Mouse (Mus musculus): Measurements from ENCODE around the gene Efhd1. TPM values are rescaled to one million over a fixed set of nuclear protein-coding genes. Genes with fewer than 3 reads are reported as not detected.
A peak's percentile ranks its signal among the peaks of the same experiment; 100 is the strongest.

Efhd1 gene
- polyA plus RNA-seq, 1 experiment from 2014 or later = 26.0 TPM

DNA sequence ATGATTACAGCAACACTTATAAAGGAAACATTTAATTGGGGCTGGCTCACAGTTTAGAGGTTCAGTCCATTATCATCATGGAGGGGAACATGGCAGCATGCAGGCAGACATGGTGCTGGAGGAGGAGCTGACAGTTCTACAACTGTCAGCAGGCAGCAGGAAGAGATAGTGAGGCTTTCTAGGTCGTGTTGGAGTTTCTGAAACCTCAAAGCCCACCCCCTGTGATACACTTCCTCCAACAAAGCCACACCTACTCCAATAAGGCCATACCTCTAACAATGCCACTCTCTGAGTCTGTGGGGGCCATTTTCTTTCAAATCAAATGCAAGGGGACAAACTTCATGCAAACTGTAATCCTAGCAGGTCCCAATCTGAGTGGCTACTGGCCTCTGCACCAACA lies 56.9 kb downstream of the Efhd1 start:
- DNase-seq (ENCODE audit: low read depth, low spot score) (no peak), ATAC-seq (no peak)
- POLR2A ChIA-PET = no interaction called here
- TF ChIP-seq CTCF (IDR thresholded peaks at IDR 0.05) = no peak
- in situ Hi-C loops (cut with MboI; ENCODE audit: low pct_unique_long_range_greater_than_20kb) = no loop called here
- no peaks in the 10 kb centered on the region for H3K27me3 ChIP-seq
- CTCF ChIA-PET = interaction anchor here (1.1 kb wide), 1 partner anchor 19 kb away, joined by 3 read pairs; no protein-coding TSS in a partner anchor

DNA sequence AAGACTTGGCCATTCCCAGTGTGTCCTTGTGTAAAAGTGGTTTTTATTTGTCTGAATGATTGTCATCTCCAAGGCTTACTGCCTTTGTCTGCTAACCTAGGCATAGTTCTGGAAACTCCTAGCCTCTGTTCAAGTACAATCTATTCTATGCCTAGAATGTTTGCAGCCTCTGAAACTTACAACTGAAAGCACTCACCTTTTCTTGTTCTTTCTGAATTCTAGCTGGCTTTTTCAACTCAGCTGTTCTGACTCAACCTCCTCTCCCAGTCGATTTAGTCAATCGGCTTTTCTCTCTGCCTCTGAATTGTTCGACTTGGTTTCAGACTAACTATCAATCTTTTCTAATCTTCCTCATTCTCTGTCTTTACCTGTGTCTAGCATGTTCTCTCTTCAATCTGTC lies 58.6 kb downstream of the Efhd1 start:
- ChIA-PET POLR2A (no interaction called here), CTCF (no interaction called here)
- no peak for ATAC-seq
- no peak for TF ChIP-seq CTCF (IDR thresholded peaks at IDR 0.05)
- in situ Hi-C loops (cut with MboI; ENCODE audit: low pct_unique_long_range_greater_than_20kb) = no loop called here
- H3K27me3 ChIP-seq = no peaks in the 10 kb centered on the region
- DNase-seq (ENCODE audit: low read depth, low spot score) = no peak

- ATAC-seq (no peak), DNase-seq (ENCODE audit: low read depth, low spot score) (no peak)
- POLR2A ChIA-PET = no interaction called here
- no peak for TF ChIP-seq CTCF (IDR thresholded peaks at IDR 0.05)
- in situ Hi-C loops (cut with MboI; ENCODE audit: low pct_unique_long_range_greater_than_20kb) = no loop called here
- CTCF ChIA-PET = interaction anchor here (2.0 kb wide), 1 partner anchor 8 kb away, joined by 7 read pairs; no protein-coding TSS in a partner anchor
- no peaks in the 10 kb centered on the region for H3K27me3 ChIP-seq
Measured at GRCm38 (mm10) chr1:87324649-87325048, 60.5 kb downstream of the Efhd1 start.

- ChIA-PET POLR2A (interaction anchor here (0.5 to 1.6 kb wide), 4 partner anchors 12 to 328 kb away, joined by 3 to 7 read pairs (median 4); no protein-coding TSS in a partner anchor), CTCF (no interaction called here)
- DNase-seq (ENCODE audit: low read depth, low spot score) = peak; percentile 79
- peak; percentile 68 for ATAC-seq
- in situ Hi-C loops (cut with MboI; ENCODE audit: low pct_unique_long_range_greater_than_20kb) = no loop called here
- no peak for TF ChIP-seq CTCF (IDR thresholded peaks at IDR 0.05)
- H3K27me3 ChIP-seq = no peaks in the 10 kb centered on the region
Measured at GRCm38 (mm10) chr1:87326742-87327163, 62.6 kb downstream of the Efhd1 start, which contains the start of gene Gigyf2. Gene Gigyf2 (plus strand): TSS chr1:87326998.

DNA sequence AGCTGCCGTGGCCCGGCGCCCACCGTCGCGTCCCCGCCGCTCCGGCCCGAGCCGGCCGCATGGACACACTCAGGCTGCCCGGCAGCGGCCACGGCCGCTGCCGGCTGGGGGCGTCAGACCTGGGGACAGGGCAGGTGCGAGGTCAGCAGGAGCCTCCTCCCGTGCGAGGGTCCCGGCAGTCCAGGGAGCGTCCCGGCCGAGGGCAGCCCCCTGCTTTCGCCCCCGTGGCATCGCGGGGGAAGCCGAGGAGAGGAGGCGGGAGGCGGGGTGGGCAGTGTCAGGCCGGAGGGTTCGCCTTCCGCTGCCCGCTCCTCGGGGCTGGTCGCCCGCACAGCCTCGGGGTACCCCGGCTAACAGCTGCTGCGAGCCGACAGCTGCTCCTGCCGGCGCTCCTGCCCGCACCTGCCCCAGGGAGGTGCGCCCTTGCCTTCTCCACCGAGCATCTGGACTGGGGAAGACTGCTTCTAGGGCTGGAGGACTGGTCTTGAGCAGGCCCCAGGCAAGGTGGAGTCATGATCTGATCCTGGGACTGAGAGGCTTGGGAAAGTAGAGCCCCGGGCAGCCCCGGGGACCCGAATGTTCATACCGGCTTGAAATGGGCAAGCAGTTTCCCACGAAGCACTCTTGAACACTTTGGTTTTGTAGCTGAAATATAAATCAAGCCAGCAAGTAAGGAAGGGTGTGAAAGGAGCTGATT lies 63.1 kb downstream of the Efhd1 start:
- no peak for DNase-seq (ENCODE audit: low read depth, low spot score)
- H3K27me3 ChIP-seq = no peaks in the 10 kb centered on the region
- peak; percentile 77 for TF ChIP-seq CTCF (IDR thresholded peaks at IDR 0.05)
- ATAC-seq = peak; percentile 77
- in situ Hi-C loops (cut with MboI; ENCODE audit: low pct_unique_long_range_greater_than_20kb) = no loop called here
- POLR2A ChIA-PET = interaction anchor here (0.6 to 1.6 kb wide), 3 partner anchors 12 to 329 kb away, joined by 3 to 7 read pairs (median 4); no protein-coding TSS in a partner anchor
- CTCF ChIA-PET = no interaction called here

DNA sequence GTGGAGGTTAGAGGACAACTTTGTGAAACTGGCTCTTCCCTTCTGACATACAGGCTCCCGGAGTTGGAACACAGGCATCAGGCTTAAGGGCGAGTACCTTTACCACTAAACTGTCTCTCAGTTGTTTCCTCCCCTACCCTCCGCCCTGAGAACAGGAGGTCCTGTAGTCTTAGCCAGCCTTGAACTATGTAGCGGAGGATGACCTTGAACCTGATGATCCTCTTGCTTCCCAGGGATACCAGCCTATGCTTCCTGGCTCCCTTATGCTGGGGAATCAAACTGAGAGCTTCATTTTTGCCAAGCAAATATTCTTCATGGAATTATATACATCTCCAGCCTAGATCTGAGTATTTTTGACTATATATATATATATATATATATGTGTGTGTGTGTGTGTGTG lies 67.6 kb downstream of the Efhd1 start:
- ATAC-seq (no peak), DNase-seq (ENCODE audit: low read depth, low spot score) (no peak)
- no peaks in the 10 kb centered on the region for H3K27me3 ChIP-seq
- in situ Hi-C loops (cut with MboI; ENCODE audit: low pct_unique_long_range_greater_than_20kb) = no loop called here
- CTCF ChIA-PET = no interaction called here
- POLR2A ChIA-PET = no interaction called here
- TF ChIP-seq CTCF (IDR thresholded peaks at IDR 0.05) = no peak

- no peak for DNase-seq (ENCODE audit: low read depth, low spot score)
- TF ChIP-seq CTCF (IDR thresholded peaks at IDR 0.05) = no peak
- in situ Hi-C loops (cut with MboI; ENCODE audit: low pct_unique_long_range_greater_than_20kb) = no loop called here
- ATAC-seq = no peak
- CTCF ChIA-PET = no interaction called here
- POLR2A ChIA-PET = no interaction called here
- H3K27me3 ChIP-seq = no peaks in the 10 kb centered on the region
Measured at GRCm38 (mm10) chr1:87350576-87350975, 86.4 kb downstream of the Efhd1 start.

DNA sequence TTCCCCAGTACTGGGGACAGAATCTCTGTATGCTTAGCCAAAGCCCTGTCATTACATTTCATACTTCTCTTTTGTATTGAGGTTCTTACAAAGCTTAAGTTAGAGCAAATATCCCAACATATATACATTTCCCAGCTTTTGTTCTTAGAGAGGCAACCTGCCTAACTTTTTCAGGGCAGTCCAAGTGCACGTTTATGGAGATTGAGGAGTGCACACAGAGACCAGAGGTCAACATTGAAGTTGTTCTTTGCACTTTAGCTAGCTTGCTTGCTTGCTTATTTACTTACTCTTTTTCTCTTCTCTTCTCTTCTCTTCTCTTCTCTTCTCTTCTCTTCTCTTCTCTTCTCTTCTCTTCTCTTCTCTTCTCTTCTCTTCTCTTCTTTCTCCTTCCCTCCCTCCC lies 96.1 kb downstream of the Efhd1 start:
- TF ChIP-seq CTCF (IDR thresholded peaks at IDR 0.05) = no peak
- POLR2A ChIA-PET = no interaction called here
- ATAC-seq (no peak), DNase-seq (ENCODE audit: low read depth, low spot score) (no peak)
- H3K27me3 ChIP-seq = no peaks in the 10 kb centered on the region
- CTCF ChIA-PET = interaction anchor here (0.8 to 1.4 kb wide), 4 partner anchors 15 to 143 kb away, joined by 3 to 4 read pairs (median 3); no protein-coding TSS in a partner anchor
- in situ Hi-C loops (cut with MboI; ENCODE audit: low pct_unique_long_range_greater_than_20kb) = no loop called here

Other genes starting within 250 kb of the Efhd1 start
- not detected for gene Alppl2, start 174.4 kb upstream of the Efhd1 start, polyA plus RNA-seq (2021)
- gene Alpi, start 162.8 kb upstream of the Efhd1 start, polyA plus RNA-seq (2021) = 0.04 TPM
- gene Akp3, start 139.4 kb upstream of the Efhd1 start, polyA plus RNA-seq (2021) = 0.06 TPM
- gene Ecel1, start 107.8 kb upstream of the Efhd1 start, polyA plus RNA-seq (2021) = 0.45 TPM
- 0.06 TPM for gene Prss56, start 81.0 kb upstream of the Efhd1 start, polyA plus RNA-seq (2021)
- not detected for gene Chrnd, start 73.8 kb upstream of the Efhd1 start, polyA plus RNA-seq (2021)
- not detected for gene Chrng, start 59.7 kb upstream of the Efhd1 start, polyA plus RNA-seq (2021)
- gene Eif4e2, start 50.4 kb upstream of the Efhd1 start, polyA plus RNA-seq (2021) = 136 TPM
- 107 TPM for gene Gigyf2, start 62.6 kb downstream of the Efhd1 start, polyA plus RNA-seq (2021)
- 0.41 TPM for gene Kcnj13, start 130.4 kb downstream of the Efhd1 start, polyA plus RNA-seq (2021)
- gene Snorc, start 205.9 kb downstream of the Efhd1 start, polyA plus RNA-seq (2021) = not detected
- 1.1 TPM for gene Neu2, start 245.5 kb downstream of the Efhd1 start, polyA plus RNA-seq (2021)

All from Patski (cell line).